Mouse (Mus musculus) bone marrow macrophage, adult 2 months (primary cell): ENCODE data around the gene Hddc3.

Source experiments
- CTCF ChIP-seq: IDR thresholded peaks from 2 replicates; pipeline ENCODE4 v1.5.1; 2012; ENCODE audit warnings: low read depth, mild to moderate bottlenecking, low read length, moderate library complexity
- POLR2A ChIP-seq: IDR thresholded peaks from 2 replicates; pipeline ENCODE4 v1.6.1; 2012; ENCODE audit warnings: mild to moderate bottlenecking, low read depth, low read length, borderline replicate concordance

DNA sequence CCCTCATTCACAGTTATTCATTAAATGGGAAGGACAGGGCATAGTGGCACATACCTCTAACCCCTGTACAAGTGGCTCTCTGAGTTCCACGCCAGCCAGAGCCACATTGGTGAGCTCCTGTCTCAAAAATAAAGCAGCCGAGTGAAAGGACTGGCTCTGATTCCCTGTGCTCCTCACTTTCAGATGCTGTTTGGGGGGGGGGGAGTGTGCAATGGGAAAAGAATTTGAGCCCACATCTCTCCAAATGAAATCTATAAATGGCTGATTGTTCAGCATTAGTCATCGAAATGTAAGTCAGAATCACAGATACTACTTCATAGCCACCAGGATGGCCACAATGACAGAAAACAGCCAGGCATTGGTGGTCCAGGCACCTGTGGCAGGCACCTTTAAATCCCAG is 45.9 kb upstream of the Hddc3 start:
- no peak for TF ChIP-seq POLR2A
- TF ChIP-seq CTCF = no peak
